Mouse (Mus musculus): Measurements from ENCODE around the gene Fbxw17.
"Not testable (repeated sequence)": the region's sequence is repeated elsewhere in the genome, so short reads cannot be mapped to it uniquely, and the experiment has no call there.

The Fbxw17 gene

DNA sequence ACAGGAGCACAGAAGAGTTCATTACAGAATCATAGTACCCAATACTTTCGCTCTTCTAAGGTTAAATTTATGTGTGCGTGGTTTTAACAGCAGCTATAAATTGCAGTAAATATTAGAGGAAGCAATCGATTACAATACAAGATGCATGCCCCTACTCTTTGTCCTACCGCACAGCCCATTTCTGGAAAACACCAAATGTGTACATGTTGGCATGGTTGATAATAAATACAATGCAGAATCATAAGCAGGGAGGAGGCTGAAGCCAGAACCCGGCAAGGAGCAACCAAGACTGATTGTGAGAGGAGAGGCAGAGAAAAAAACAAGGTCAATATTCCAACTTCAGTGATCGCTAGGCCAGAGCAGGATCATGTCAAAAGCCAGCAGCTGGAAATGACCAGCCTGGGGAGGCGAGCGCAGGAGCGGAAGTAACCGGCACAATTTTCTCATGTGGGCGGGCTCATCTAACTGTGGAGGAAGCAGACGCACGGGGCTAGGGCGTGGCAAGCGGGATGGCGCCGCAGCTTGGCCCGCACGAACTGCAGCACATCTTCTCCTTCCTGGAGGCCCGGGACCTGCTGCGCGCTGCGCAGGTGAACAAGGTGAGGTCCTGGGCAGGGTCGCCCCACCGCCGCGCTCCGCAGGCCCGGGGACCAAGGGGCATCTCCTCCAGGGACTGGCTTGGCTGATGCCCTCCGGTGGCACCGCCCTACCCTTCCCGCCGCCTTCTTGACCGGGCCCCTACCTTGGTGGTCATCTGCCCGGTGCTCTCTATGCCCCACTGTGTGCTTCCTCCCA, at the start of gene Fbxw17:
Fbxw17 (plus strand) TSS at position 476 of the 795 bp plus-strand sequence.
- DNase-seq = peak; percentile 83 to 84

DNA sequence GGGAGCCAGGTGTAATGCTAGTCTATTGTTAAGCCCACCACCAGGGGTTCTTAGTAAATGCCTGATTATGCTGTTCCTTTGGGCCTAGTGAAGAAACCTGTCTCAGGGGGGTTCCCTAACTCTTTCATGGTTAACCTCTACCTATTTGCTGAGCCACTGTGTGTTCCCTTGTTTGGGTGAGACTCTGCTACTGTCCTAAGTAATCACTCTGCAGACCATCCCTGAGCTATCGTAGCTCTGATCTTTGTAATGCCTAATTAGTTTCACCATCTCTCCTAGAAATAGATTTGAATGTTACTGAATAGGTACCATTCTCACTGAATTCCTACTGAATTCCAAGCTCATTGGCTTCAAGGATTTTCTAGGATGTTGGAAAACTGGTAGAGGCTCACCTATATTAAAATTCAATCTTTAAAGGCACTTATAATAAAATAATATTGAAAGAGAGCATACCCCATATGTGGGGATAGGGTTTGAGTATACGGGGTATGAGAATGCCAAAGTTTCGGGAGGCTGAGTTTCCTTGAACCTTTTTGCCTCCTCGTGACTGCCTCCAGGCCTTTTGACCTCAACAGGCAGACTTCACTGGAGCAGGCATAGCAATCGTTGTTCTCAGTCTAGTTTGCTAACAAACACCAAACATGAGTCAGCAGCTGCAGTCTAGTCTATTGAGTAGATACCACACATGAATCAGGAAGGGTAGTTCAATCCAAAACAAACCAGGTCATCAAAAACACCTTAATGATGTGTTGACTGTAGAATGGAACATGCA, 44.5 kb upstream of the Fbxw17 start:
- not testable (repeated sequence) for DNase-seq

DNA sequence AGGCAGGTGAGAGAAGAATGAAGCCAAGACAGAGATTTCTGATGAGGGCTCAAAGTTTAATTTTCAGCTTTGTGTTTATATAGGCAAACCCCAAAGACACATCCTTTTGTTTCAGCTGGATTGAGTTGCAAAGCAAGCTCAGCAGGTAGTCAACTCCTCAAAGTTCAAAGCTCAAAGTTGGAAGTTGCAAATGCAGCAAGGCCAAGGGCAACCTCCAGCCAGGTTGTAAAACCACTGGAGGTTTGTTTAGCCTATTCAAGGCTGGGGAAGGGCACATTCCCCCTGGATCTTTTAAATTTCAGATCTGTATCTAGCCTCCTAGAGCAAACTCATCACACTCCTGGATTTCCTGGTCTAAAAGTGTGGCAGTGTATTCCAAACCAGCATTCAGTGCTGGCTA, 28.5 kb upstream of the Fbxw17 start:
- not testable (repeated sequence) for DNase-seq

DNA sequence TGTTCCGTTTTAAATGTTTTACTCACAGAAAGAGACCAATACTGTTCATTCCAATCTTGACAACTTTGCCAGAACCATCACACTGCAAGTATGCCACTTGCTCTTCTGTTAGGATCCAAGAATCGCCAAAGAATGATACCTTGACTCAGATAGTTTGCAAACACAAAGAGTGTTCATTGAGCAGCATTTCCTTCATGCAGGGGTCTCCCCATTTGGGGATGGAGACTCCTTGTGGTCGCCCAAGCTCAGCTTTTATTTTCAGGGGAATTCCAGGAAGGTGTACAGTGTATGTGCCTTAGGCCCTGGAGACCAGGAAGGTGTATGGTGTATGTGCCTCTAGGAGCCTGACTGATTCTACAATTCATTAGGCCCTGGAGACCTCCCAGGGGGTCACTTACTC, 757 bp downstream of the Fbxw17 start:
- no peak for DNase-seq

DNA sequence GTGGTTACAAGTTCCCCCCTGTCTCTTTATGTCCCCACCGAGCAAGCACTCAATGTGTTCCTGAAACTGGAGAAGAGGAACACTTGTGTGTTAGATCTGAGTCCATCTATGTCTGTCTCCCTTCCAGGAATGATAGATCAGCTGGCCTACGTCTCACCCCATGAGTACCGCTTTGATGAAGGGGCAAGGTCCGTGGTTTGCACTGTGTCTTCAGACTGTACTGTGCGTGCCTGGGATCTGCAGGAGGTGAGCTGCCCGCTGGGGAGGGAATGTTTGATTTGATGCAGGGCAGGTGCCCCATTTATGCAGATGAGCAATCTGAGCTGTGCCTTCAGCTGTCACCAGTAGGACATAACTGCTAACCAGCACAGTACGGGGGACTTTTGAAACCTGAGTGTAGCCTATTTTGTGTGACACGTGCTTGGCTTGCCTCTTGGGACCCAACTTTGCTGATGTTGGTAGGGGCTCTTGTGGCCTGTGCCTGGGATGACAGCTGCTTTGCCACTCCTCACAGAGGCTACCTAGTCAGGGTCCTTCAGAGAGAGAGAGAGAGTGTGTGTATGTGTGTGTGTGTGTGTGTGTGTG, 6.1 kb downstream of the Fbxw17 start:
- DNase-seq = no peak

DNA sequence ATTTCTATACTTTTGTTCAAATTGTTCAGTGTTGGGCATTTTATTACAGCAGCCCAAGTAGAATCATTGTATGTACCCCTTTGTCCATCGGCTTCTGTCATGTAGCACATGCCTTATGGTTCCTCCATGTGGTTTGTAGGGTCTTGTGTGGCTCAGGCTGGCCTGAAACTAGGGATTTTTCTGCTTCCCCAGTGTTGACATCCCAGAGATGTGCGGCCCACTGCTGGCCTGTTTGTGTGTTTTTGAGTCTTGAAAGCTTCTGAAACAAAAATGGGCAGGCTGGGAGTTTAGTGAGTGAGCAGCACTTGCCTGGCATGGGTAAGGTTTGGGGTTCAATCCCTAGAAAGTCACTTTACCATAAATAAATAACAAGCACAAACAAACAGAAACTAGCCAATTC, 6.9 kb downstream of the Fbxw17 start:
- no peak for DNase-seq

DNA sequence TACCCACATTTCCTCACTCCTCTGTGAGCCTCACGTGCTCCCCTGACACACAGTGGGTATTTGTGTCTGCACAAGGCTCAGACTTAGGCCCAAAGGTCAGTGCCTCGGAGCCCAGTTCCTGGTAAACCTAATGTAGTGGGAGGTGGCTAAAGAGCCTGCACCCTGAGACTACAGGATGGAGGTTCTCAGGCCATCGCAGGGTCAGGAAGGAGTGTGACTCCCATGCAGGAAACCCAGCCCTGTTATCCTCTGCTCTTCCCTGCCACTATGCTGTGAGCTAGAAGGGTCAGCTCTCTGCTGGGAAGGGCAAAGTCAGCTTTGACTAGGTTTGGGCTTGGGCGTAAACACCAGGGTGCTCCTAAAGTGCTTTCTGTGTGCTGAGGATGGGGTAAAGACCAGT, 9.0 kb downstream of the Fbxw17 start:
- DNase-seq = no peak

DNA sequence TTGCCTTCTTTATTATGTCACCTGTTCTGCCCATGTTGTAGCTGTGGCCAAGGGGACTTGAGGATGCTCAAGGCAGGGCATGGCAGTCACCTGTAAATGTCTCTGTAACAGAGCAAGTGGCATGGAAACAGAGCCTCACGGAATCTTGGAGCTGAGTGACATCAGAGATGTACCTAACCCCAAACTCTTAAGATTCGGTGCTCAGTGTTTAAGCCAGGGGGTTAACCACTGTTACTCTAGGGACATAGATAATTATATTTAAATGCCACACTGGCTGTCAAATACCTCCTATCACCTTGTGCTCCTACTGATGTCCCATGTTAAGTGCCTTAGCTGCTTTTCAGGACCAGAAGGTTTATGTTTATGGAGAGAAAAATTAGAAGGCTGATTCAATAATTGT, 26.1 kb downstream of the Fbxw17 start, which contains the start of gene Gm47429:
Gm47429 (minus strand) TSS at position 101 of the 400 bp plus-strand sequence.
- no peak for DNase-seq

DNA sequence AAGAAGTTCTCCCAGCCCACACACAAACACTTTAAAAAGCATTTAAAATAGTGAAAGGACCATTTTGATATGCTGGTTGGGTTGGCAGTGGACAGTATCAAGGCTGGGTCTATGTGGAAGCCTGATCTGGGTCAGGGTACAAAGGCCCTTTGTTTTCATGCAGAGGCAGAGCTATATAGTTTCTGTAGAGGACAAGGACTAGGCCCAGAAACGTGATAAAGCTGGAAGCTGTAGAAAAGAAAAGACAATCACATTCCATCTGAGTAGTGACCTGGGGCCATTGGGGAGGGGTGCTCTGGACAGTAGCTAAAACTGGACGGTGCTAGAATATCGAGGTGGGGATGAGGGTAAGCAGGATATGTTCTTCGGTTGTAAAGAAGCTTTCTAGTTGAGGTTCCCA, 27.6 kb downstream of the Fbxw17 start:
- DNase-seq = no peak

DNA sequence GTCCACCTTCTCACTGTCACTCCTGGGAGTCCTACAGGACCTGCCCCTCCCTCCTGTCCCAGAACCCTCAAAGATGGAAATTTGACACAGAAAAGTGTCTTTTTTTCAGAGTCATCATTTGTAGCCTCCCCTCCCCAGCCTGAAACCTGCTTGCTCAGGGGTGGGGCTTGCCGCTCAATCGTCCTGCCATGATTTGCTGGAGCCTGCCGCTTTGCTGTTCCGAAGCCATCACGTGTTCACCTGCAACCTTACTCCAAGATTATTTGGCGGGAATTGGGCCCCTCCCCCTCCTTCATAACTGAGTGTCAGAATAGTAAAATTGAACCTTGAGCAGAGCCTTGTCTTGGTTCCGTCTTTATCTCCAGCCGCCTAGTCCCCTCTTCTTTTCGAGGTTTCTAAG, 34.6 kb downstream of the Fbxw17 start:
- not testable (repeated sequence) for DNase-seq

DNA sequence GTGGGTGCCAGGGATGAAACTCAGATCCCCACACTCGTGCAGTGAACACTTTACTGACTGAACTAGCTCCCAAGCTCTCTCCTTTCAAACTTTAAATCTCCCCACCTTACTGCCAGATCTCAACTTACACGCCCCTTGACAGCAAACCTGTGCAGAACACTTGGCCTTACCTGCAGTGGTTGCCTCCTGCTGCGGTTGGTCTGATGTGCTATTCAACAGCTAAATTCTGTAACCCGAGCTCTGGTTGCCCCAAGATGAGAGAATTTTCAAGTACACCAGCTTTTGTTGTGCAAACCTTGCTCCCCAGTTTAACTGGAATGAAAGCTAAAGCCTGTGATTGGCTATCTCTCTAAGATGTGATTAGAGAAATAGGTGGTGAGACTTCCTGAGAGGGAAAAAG, 35.8 kb downstream of the Fbxw17 start:
- DNase-seq = no peak

DNA sequence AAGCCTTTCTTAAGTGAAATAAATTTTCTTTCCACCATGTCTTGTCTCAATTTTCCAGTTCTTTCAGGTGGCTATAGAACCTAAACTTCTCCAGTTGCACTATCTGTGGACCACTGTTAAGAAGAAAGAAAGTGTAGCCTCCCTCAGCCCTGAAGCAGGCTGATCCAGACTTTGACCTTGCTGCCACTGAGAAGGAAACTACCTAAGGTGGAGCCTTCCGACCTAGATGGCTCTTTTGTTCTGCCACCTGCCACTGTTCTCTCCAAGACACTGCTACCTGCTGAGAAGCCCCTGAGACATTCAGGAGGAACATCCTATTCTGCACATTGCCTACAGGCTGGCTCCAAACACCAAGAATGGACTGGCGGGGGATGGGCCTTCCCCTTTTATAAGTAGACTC, 42.8 kb downstream of the Fbxw17 start:
- not testable (repeated sequence) for DNase-seq

DNA sequence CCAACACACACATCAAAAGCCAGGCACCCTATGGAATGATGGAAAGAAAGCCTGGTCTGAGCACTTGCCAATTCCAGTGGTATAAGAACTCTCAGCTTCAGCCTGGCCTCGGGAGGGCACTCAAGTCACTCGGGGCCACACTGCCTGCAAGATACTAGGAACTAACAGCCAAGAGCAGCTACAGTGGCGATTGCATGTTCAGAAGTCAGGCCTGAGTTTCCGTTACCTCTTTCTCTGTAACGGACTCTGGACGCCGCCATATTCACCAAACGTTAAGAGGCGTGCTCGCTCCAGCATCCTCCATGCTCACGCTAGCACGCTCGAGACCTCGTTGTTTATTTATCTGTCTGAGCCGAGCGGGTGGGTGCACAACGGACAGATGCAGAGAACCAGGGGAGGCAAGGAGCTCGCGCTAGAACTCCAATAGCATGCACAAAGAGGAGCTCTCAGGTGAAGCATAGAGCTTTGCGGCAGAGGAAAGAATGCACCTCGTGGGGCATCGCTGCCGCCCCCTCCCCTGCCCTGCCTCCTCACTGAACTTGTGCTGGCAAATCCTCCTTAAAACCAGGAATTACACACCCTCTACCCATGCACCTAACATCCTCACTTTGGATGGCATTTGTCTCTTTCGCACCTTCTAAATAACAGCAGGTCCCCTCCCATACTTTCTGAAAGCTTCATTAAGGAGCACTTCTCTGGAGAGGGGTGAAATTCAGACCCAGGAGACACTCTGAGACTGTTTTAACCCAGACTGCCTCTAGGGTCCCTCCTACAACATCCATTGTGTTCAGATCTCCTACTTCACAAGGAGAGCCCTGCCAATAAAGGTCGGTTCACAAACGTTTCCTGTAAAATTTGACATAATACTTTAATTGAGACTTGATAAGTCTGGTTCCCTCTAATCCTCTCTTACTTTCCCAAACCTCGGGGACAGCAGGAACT, 47.2 kb downstream of the Fbxw17 start:
- DNase-seq = no peak

DNA sequence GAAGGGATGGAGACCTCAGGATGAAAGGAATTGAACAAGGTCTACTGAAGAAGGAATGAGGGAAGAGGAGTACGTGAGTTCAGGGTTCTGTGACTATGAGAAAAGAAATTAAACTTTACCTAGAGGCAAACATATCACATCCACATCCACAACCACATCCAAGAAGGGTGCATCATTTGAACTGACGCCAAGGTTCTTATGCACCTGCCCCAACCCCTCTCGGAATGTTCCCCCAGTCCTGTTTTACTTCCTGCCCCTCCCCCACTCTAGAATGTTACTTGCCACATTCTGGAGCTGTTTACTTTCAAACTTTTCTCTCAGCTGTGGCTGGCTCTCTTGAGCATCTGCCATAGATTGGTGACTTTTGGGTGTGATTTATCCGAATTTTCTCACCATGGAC, 49.3 kb downstream of the Fbxw17 start, which contains the start of gene Nutm2:
Nutm2 (plus strand) TSS at position 301 of the 400 bp plus-strand sequence.
- no peak for DNase-seq
